Mouse (Mus musculus) CH12.LX (cell line): ENCODE results near the gene Chic2.

ENCODE experiments used
- CTCF ChIP-seq, 2 experiments: IDR thresholded peaks in 1 of 2; conservative IDR thresholded peaks in 1 of 2; 2 replicates each; pipeline ENCODE4 v1.5.1; 2011 to 2012; ENCODE audit warnings: low read depth in 2 of 2, low read length in 2 of 2, improper control_type of control experiment in 1 of 2, inconsistent platforms in 1 of 2, mild to moderate bottlenecking in 1 of 2, moderate library complexity in 1 of 2
- MAZ ChIP-seq: IDR thresholded peaks from 2 replicates; pipeline ENCODE4 v1.6.1; 2012; ENCODE audit warnings: low read depth, mild to moderate bottlenecking, inconsistent platforms, low read length, improper control_type of control experiment, moderate library complexity

DNA sequence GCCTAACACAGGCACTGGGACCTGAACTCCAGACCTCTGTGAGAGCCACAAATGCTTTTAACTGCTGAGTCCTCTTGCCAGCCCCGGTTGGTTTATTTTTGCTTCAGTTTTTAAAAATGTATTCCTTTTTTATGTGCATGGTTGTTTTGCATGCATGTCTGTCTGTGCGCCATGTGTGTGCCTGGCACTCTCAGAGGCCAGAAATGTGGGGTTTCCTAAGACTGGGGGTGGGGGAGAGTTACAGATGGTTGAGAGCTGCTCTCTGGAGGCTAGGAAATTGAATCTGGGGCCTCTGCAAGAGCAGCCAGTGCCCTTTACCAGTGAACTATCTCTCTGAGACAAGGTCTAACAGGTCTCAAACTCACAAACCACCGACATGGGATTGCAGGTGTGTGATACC, 76.7 kb downstream of the Chic2 start:
- TF ChIP-seq CTCF (conservative IDR thresholded peaks at IDR 0.05 in 1 of 2, IDR thresholded peaks at IDR 0.05 in 1 of 2; ENCODE audit: low read depth in 2 of 2, low read length in 2 of 2) = no peak
- no peak for TF ChIP-seq MAZ
